Mouse (Mus musculus) liver, adult (tissue): ENCODE results near the gene BC005561.

ENCODE experiments used
- GATA4 ChIP-seq: IDR thresholded peaks from 2 replicates; pipeline ENCODE4 v1.6.1; 2014; ENCODE audit warnings: mild to moderate bottlenecking, low read length; ENCODE audit not compliant: insufficient replicate concordance

BC005561 gene

DNA sequence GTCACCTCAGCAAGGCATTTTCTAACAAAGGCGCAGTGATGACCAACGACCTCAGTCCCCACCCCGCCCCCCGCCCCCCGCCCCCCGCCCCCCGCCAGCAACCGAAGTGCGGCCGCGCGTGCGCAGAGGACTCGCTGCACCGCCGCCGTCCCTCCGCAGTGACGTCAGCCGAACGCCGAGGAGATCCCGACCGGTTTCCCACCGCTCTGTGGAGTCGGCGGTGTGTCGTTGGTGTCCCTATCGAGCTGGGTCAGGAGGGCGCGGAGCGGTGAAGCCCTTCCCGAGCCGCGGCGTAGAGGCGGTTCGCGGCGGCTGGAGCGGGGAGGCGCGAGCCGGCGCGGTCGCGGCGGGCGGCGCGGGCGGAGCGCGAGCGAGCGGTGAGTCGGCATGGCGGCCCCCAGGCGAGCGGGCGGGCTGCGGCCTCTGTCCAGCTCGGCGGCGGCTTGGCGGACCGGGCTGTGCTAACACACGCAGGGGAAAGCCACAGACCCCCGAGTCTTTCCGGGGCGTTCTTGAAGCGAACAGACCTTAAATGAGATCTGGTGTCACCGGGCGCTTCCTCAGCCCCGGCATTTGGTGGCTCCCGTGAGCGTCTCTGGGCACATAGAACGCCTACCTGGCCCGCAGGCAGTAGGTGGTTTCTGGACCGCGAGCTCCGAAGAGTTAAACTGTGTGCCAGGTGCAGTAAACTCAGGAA, at the start of gene BC005561:
Gene BC005561, plus strand, starts transcription at position 158 of the 697 bp plus-strand sequence.
- TF ChIP-seq GATA4: no peak

DNA sequence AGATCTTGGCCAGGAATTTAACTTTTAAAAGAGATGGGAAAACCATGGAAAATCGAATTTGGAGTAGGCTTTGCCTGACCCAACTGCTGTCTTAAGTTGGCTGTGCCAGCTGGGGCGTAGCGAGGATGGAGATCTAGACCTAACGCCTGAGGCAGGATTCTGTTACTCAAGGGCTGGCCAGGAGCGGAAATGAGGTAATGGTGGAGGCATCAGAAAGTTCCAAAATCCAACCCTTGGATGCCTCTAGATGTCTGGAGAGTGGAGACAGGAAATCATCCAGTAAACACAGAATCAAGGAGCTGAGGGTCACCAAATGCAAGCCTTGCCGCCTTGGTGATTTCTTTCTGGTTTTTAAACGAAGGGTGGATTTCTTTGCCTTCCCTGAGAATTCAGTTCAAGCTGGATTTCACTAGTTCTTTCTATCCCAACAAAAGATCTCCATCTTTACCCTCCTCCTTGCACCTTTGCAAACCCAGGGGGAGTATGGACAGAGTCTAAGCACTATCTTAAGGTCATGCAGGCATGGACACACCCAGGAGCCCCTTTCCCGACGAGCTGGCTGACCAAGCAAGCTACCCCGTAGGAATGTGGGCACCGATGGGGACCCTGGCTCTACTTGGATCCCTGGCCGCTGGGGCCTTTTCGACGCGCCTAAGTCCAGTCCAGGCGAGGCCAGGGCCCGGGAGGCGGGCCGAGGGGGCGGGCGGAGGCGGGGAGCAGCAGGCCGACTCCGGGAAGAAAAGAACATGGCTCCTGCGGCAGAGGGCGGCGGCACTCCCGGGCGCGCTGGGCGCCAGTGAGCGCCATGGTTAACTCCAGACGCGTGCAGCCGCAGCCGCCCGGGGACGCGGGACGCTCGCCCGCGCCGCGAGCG, 49.1 kb upstream of the BC005561 start, which contains the start of gene Pkd2:
Gene Pkd2, plus strand, starts transcription at position 619 of the 874 bp plus-strand sequence.
- no peak for TF ChIP-seq GATA4

DNA sequence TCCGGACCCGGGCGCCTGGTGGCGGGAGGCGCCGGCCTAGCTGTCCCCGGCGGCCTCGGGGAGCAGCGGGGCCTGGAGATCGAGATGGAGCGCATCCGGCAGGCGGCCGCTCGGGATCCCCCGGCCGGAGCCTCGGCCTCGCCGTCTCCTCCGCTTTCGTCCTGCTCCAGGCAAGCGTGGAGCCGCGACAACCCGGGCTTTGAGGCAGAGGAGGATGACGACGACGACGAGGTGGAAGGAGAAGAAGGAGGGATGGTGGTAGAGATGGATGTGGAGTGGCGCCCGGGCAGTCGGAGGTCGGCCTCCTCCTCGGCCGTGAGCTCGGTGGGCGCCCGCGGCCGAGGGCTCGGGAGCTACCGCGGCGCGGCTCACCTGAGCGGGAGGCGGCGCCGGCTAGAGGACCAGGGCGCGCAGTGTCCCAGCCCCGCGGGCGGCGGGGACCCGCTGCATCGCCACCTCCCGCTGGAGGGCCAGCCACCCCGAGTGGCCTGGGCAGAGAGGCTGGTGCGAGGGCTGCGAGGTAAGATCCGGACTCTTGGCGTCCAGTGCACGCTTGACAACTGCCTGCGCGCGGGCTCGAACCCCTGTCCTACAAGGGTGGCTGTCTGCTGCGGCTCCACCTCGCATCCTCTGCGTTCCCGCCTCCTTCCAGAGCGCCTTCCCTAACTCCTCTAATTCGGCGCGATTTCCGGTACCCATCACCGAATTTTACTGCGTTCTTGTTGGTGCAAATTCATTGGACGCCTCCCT, 48.3 kb upstream of the BC005561 start:
- TF ChIP-seq GATA4: no peak

DNA sequence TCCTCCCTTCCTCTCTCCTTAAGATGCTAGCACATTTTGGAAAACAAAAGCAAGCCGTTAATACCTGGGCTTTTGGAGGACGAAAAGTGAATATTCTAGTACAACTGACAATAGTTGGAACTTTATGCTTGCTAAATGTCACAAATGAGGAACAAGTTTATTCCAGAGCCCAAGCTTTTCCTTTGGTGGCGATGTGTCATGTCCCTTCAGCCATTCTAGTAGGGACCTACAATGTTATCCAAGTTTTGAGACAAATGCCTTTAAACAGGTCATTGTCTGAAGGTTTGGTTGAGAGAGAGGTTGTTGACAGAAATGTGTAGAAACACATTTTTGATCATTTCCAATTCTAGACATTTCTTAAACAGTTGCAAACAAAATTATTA, 47.7 kb upstream of the BC005561 start:
- no peak for TF ChIP-seq GATA4

DNA sequence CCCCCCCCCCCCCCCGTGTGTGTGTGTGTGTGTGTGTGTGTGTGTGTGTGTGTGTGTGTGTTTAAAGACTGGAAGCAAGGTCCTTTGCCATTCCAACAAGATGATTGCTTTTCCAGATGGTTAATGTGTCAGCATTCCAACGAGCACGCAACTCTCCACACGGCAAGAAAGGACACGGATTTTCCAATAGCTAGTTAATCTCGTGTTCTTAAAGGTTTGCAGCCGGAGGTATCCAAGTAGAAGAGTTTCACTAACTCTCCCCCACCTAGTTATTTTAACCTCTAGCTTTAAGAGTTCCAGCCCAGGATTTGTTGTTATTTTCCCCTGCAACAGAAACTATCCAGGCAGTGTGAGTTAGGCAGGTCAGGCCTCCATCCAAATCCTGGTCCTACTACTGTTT, 47.3 kb upstream of the BC005561 start:
- TF ChIP-seq GATA4: no peak

DNA sequence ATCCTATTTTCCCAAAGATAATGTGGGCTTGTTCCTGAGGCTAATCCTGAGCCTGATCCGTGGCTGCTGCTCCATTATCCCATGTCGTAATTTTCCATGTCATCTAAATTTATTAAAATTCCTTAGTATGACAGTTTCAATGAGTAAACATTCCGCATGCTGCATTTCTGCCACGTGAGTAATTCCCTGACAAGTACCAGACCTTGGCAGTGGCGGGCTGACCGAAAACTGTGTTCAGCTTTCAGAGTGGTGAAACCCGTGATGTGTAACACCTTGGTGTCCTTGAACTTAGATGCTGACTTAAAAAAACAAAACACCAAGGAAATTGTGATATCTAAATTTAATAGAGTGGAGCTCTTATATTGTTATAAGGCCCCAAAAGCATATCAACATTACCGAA, 42.9 kb upstream of the BC005561 start:
- TF ChIP-seq GATA4: no peak

DNA sequence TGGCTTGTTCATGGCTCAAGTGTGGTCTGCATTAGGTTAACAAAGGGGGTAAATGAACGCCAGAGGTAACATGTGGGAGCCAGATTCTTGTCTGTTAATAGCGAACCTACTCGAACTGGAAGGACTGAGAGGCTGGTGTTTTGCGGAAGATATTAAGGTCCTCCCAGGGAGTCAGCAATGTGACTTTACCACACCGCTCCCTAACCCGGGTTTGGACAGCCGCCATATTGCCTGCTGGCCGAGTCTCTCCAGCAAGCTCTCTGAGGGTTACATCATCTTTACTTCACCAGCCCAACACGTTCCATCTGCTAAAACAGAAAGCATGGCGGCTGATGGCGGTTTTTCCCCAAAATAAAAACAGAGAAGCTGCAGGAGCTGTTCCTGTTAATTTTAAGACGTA, 42.4 kb upstream of the BC005561 start:
- TF ChIP-seq GATA4: no peak

DNA sequence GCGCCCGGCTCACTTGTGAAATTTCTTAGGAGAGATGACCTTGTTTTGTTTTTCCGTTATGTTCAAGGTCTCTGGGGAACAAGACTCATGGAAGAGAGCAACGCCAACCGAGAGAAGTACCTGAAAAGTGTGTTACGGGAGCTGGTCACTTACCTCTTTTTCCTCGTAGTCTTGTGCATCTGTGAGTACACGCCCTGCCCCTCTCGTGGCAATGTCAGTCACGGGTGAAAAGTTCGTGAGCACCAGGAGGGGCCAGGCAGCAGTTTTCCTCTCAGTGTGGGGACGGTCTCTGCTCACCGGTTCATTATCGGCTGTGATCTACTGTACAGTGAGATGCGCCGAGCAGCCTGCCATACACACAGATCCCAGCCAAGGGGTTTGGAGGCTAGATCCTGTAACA, 41.3 kb upstream of the BC005561 start:
- no peak for TF ChIP-seq GATA4

DNA sequence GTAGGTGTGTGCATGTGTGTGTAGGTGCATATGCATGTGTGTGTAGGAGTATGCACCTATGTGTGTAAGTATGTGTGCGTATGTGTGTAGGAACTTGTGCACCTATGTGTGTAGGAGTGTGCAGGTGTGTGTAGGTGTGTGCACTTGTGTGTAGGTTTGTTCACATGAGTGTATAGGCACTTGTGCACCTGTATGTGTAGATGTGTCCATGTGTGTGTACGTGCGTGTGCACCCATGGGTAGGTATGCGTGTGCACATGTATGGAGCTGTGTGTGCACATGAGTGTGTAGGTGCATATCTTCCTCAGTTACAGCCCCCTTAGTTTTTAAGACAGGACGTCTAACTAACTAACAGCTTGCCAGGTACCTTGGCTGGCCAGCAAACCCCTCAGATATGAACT, 39.6 kb upstream of the BC005561 start:
- TF ChIP-seq GATA4: no peak

DNA sequence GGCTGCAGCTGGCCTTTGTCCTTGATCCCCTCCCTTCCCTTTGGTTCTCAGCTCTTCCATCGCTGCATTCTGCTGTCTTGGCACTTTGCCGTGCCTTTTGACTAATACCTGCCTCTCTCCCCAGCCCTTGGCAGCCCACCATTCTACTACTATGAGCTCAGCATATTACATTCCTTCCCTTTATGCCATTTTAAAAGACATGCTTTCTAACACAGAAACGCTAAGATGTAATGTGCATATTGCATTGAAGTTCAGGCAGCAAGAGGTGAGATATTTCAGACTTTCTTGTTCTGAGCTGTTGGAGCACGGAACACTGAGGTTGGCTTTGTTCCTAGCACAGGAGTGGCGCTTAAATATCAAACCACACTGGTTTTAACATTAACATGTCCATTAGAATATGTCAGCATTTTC, 37.2 kb upstream of the BC005561 start:
- no peak for TF ChIP-seq GATA4

DNA sequence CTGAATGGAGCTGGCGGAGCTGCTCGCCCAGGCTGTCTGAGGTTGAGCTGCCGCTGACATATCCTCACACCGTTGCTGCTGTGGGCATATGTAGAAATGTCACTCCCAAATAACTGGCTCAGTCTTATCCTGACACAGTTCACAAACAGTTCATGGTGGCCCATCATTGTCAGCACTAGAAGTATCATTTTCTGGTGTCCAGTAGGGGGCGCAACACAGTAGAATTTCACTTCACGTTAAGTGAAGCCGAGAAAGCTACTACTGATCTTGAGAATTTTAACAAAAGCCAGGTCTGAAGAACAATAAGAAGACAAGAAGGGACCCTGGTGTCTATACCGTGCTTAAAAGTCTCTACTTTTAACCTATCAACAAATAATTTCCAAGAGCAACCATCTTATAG, 35.8 kb upstream of the BC005561 start:
- TF ChIP-seq GATA4: no peak

DNA sequence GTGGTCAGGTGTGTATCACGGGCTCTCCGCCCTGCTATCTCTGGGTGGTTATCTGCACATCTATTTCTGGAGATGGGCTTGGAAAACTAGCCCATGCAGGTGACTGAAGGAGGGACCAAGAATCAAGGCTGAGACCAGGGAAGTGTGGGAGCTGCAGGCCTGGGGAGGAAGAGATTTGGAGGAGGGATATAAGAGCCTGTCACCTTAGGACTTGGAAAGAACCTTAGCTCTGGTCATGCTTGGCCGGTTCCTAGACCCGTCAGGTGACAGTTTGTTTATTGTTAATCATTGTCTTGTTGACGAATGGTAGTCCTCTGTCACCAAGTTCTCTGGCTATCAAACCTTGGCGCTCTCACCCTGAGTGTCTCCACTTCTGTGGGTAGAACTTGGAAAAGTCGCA, 27.8 kb upstream of the BC005561 start:
- TF ChIP-seq GATA4: no peak

DNA sequence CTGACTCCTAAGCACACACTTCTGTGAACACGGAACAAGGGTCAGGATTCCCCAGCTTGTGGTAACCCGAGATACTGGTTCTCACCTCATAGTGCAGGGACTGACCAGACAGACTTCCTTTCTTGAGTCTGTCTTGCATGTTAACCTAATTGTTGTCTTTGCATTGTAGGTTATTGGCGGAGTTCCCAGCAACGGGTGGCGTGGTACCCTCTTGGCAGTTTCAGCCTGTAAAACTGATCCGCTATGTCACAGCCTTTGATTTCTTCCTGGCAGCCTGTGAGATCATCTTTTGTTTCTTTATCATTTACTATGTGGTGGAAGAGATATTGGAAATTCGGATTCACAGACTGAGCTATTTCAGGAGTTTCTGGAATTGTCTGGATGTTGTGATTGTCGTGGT, 25.3 kb upstream of the BC005561 start:
- no peak for TF ChIP-seq GATA4

DNA sequence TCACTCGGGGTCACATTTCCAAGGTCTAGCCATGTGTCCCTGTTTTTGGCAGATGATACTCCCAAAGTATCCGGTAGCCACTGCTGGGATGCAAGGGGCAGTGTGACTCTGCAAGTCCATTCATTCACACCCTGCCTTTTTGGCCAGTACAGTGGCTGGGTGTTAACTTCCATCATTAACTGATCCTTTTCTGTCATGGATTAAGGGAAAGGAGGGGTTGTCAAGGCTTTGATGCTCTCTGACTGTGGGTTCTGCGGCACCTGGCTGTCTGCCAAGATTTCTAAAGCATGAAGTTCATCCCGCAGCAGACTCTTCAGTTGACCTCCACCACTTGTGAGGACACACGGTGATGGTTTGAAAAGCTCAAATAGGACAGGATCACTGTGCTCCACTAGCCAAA, 16.6 kb upstream of the BC005561 start:
- no peak for TF ChIP-seq GATA4

DNA sequence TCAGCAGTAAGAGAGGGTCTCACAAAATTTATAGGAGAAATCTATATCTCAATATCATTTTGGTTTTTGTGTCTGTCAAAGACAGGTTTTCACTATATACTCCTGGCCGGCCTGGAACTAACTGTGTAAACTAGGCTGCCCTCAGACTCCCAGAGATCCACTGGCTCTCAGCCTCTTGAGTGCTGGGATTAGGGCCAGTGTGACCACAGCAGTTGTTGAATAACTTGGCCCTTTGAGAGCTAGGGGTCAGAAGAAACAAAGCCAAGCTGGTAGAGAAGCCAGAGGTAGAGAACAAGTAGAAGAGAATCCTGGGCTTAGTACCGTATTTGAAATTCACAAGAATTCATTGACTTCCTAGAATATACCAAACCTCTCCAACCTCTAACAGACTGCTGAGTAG, 3.3 kb upstream of the BC005561 start:
- no peak for TF ChIP-seq GATA4

DNA sequence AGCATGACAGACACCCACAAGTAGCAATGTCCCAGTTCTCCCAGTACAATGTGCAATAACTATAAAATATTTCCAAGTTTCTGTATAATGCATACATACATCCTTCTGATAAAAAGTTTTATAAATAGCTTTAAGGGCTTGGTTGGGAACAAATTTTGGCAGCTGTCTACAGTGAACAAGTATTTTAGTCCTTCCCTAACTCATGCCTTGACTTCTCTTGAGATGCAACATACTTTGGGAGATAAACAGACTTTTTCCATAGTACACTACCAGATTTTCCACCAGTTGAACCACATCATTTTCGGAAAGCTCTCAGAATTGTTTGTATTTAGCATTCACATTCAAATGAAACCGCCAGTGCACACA, 340 bp upstream of the BC005561 start:
- no peak for TF ChIP-seq GATA4

DNA sequence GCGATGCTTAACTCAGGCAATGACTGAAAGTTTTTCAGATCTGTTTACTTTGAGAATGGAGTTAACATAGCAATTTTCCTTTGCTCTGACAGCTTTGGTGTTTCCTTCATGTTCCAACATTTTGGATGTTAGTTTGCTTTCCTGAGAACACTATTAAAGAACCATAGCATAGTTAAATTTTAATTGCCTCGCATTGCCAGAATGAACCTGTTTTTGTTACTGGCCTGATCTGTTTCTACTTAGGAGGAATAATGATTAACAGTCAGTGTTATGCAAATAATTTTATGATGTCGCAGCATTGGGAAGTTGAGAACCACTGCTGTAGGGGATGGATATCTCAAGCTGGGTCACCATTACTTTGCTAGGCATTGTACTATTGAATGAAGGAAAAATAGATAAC, 3.1 kb downstream of the BC005561 start:
- no peak for TF ChIP-seq GATA4

DNA sequence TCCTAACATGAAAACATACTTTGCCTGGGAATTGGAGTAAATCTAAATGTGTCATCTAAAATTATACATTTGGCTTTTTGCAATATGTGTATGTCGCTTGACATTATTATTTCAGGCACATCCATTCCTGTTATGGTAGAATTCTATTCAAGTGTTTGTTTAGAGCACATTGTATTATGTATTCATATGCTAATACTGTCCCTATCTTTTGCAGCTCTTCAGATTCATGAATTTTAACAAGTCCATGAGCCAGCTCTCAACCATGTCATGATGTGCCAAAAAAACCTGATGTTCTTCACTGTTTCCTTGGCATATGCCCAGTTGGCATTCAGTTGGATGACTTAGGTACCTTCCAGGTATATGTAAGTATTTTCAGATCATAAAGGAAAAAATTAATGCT, 30.5 kb downstream of the BC005561 start:
- TF ChIP-seq GATA4: no peak
